Mouse (Mus musculus): ENCODE results near the gene Herc3. TPM values are rescaled to one million over a fixed set of nuclear protein-coding genes. Genes with fewer than 3 reads are reported as not detected.

Herc3 gene
- total and polyA plus RNA-seq, 3 experiments, result 1.9 to 5.7 TPM; not detected in 1

- H3K79me2 ChIP-seq (ENCODE audit: control insufficient read depth, insufficient read depth, low read length, poor library complexity), result no peaks in the 10 kb centered on the region
- H3K27me3 ChIP-seq (ENCODE audit: control insufficient read depth in 1 of 2, insufficient read depth in 2 of 2, low read length in 2 of 2), result no peaks in the 10 kb centered on the region
- TF ChIP-seq SIN3A (IDR thresholded peaks at IDR 0.05; ENCODE audit: low read length) (no peak), POLR2A (IDR thresholded peaks at IDR 0.05; ENCODE audit: control insufficient read depth in 1 of 2, insufficient read depth in 1 of 2, low read depth in 1 of 2, low read length in 2 of 2, poor library complexity in 1 of 2) (no peak), TCF12 (IDR thresholded peaks at IDR 0.05; ENCODE audit: low read depth, low read length) (no peak), USF2 (IDR thresholded peaks at IDR 0.05; ENCODE audit: borderline replicate concordance in 1 of 2, insufficient read depth in 1 of 2, low read depth in 1 of 2, low read length in 2 of 2) (no peak)
- H3K9ac ChIP-seq (ENCODE audit: control insufficient read depth, low read depth, low read length, poor library complexity, severe bottlenecking), result no peak overlapping the region
- no peaks in the 10 kb centered on the region for H3K9me3 ChIP-seq (replicated peaks; ENCODE audit: insufficient read depth, low read length)
- no peak for DNase-seq (ENCODE audit: low read depth, low spot score)
- no peak overlapping the region for H3K4me3 ChIP-seq (ENCODE audit: control insufficient read depth in 1 of 2, insufficient read depth in 1 of 2, low read depth in 2 of 2, low read length in 2 of 2)
- H3K27ac ChIP-seq (ENCODE audit: control insufficient read depth, low read depth, low read length), result no peak overlapping the region
- H3K36me3 ChIP-seq (ENCODE audit: control insufficient read depth in 1 of 2, insufficient read depth in 2 of 2, low read length in 2 of 2), result peaks cover 0 to 3% of the 10 kb centered on the region in 2 experiments; a peak in 1 of 4 replicates
- H3K4me1 ChIP-seq (ENCODE audit: control insufficient read depth in 1 of 2, insufficient read depth in 2 of 2, low read length in 2 of 2), result peaks cover 0 to 2% of the 10 kb centered on the region in 2 experiments; a peak in 1 of 4 replicates
Observed at GRCm38 (mm10) chr6:58946840-58947239, 115.6 kb downstream of the Herc3 start.

- Histone ChIP-seq H3K79me2 (ENCODE audit: control insufficient read depth, insufficient read depth, low read length, poor library complexity) (no peaks in the 10 kb centered on the region), H3K9me3 (replicated peaks; ENCODE audit: insufficient read depth, low read length) (no peaks in the 10 kb centered on the region), H3K4me3 (ENCODE audit: control insufficient read depth in 1 of 2, insufficient read depth in 1 of 2, low read depth in 2 of 2, low read length in 2 of 2) (no peak overlapping the region), H3K27ac (ENCODE audit: control insufficient read depth, low read depth, low read length) (no peak overlapping the region), H3K9ac (ENCODE audit: control insufficient read depth, low read depth, low read length, poor library complexity, severe bottlenecking) (no peak overlapping the region), H3K27me3 (ENCODE audit: control insufficient read depth in 1 of 2, insufficient read depth in 2 of 2, low read length in 2 of 2) (peaks cover 0 to 2% of the 10 kb centered on the region in 2 experiments; a peak in 1 of 4 replicates), H3K4me1 (ENCODE audit: control insufficient read depth in 1 of 2, insufficient read depth in 2 of 2, low read length in 2 of 2) (no peaks in the 10 kb centered on the region), H3K36me3 (ENCODE audit: control insufficient read depth in 1 of 2, insufficient read depth in 2 of 2, low read length in 2 of 2) (no peaks in the 10 kb centered on the region)
- TF ChIP-seq RCOR1 (IDR thresholded peaks at IDR 0.05; ENCODE audit: low read depth, low read length) (no peak), CHD2 (IDR thresholded peaks at IDR 0.05; ENCODE audit: low read length) (no peak)
- DNase-seq (ENCODE audit: low read depth, low spot score), result no peak
Observed at GRCm38 (mm10) chr6:58950410-58950809, 119.1 kb downstream of the Herc3 start.

GRCm38 (mm10) chr6:58951128-58951992 is 120.1 kb downstream of the Herc3 start:
- no peaks in the 10 kb centered on the region for H3K79me2 ChIP-seq (ENCODE audit: control insufficient read depth, insufficient read depth, low read length, poor library complexity)

More at GRCm38 (mm10) chr6:58951128-58951992, 120.1 kb downstream of the Herc3 start:
- DNase-seq (ENCODE audit: low read depth, low spot score), result no peak
- H3K9ac ChIP-seq (ENCODE audit: control insufficient read depth, low read depth, low read length, poor library complexity, severe bottlenecking), result no peak overlapping the region
- no peak overlapping the region for H3K27ac ChIP-seq (ENCODE audit: control insufficient read depth, low read depth, low read length)
- no peaks in the 10 kb centered on the region for H3K36me3 ChIP-seq (ENCODE audit: control insufficient read depth in 1 of 2, insufficient read depth in 2 of 2, low read length in 2 of 2)
- H3K4me3 ChIP-seq (ENCODE audit: control insufficient read depth in 1 of 2, insufficient read depth in 1 of 2, low read depth in 2 of 2, low read length in 2 of 2), result no peak overlapping the region
- H3K27me3 ChIP-seq (ENCODE audit: control insufficient read depth in 1 of 2, insufficient read depth in 2 of 2, low read length in 2 of 2), result peaks cover 0 to 2% of the 10 kb centered on the region in 2 experiments; a peak in 1 of 4 replicates
- TF ChIP-seq USF2 (IDR thresholded peaks at IDR 0.05; ENCODE audit: borderline replicate concordance in 1 of 2, insufficient read depth in 1 of 2, low read depth in 1 of 2, low read length in 2 of 2), result no peak
- TF ChIP-seq GATA1 (IDR thresholded peaks at IDR 0.05; ENCODE audit: low read depth, low read length), result no peak
- TF ChIP-seq USF1 (IDR thresholded peaks at IDR 0.05; ENCODE audit: low read depth, low read length), result no peak
- no peak for TF ChIP-seq BHLHE40 (IDR thresholded peaks at IDR 0.05; ENCODE audit: borderline replicate concordance, low read depth, low read length)
- TF ChIP-seq MEF2A (IDR thresholded peaks at IDR 0.05; ENCODE audit: extremely low read depth, insufficient replicate concordance, low read depth, low read length, poor library complexity, severe bottlenecking), result no peak
- no peak for TF ChIP-seq ZMIZ1 (IDR thresholded peaks at IDR 0.05; ENCODE audit: low read depth, low read length)
- no peak for TF ChIP-seq SIN3A (IDR thresholded peaks at IDR 0.05; ENCODE audit: low read length)
- TF ChIP-seq KAT2A (conservative IDR thresholded peaks at IDR 0.05; ENCODE audit: low read depth, low read length), result no peak
- no peak for TF ChIP-seq MAFK (IDR thresholded peaks at IDR 0.05; ENCODE audit: borderline replicate concordance, low read depth, low read length)
- TF ChIP-seq POLR2AphosphoS5 (IDR thresholded peaks at IDR 0.05; ENCODE audit: borderline replicate concordance, low read depth, low read length), result no peak
- TF ChIP-seq TAL1 (IDR thresholded peaks at IDR 0.05; ENCODE audit: low read length), result no peak
- TF ChIP-seq NRF1 (IDR thresholded peaks at IDR 0.05; ENCODE audit: insufficient read depth, low read depth, low read length, poor library complexity, severe bottlenecking), result no peak
- no peak for TF ChIP-seq RCOR1 (IDR thresholded peaks at IDR 0.05; ENCODE audit: low read depth, low read length)
- TF ChIP-seq CHD1 (IDR thresholded peaks at IDR 0.05; ENCODE audit: low read depth, low read length), result no peak
- TF ChIP-seq ELF1 (IDR thresholded peaks at IDR 0.05; ENCODE audit: low read depth, low read length), result no peak
- TF ChIP-seq MYC (IDR thresholded peaks at IDR 0.05; ENCODE audit: low read depth, low read length), result no peak
- no peak for TF ChIP-seq RAD21 (IDR thresholded peaks at IDR 0.05; ENCODE audit: low read depth, low read length)
- TF ChIP-seq POLR2AphosphoS2 (IDR thresholded peaks at IDR 0.05; ENCODE audit: low read length), result no peak
- no peak for TF ChIP-seq ZKSCAN1 (IDR thresholded peaks at IDR 0.05; ENCODE audit: low read depth, low read length)
- no peak for TF ChIP-seq JUND (IDR thresholded peaks at IDR 0.05; ENCODE audit: low read depth, low read length)
- no peaks in the 10 kb centered on the region for H3K4me1 ChIP-seq (ENCODE audit: control insufficient read depth in 1 of 2, insufficient read depth in 2 of 2, low read length in 2 of 2)
- no peaks in the 10 kb centered on the region for H3K9me3 ChIP-seq (replicated peaks; ENCODE audit: insufficient read depth, low read length)

All from MEL (cell line).